ENCODE assay signal across 11 mouse cellular contexts in genomic region chr14:20165413-20165812, GRCm38 (mm10). TPM values are rescaled to one million over a fixed set of nuclear protein-coding genes. Genes with fewer than 3 reads are reported as not detected.
DNase-seq lines count a peak whose midpoint lies in the region; ATAC-seq and TF ChIP-seq lines count a peak whose summit lies in the region.
"Had no signal": no experiment of that assay in that cellular context is flagged by ENCODE, and none has a peak within 500 bp of the region (broad histone marks: within the 10 kb centered on the region; RNA-seq: fewer than 3 reads in every experiment).

No protein-coding gene starts in this region.

- no peak overlapping the region for H3K4me3 ChIP-seq in midbrain, embryonic 13.5 days (replicated peaks)
- H3K4me3 ChIP-seq in midbrain, embryonic 11.5 days (ENCODE audit: low read depth, low read length), result no peak overlapping the region
- H3K4me3 ChIP-seq in small intestine, adult 2 months (ENCODE audit: low read depth, low read length), result no peak overlapping the region
- H3K4me3 ChIP-seq: embryonic facial prominence, embryonic 13.5 days had no signal

- H3K36me3 ChIP-seq in midbrain, embryonic 13.5 days, result no peaks in the 10 kb centered on the region
- H3K36me3 ChIP-seq in midbrain, embryonic 11.5 days (ENCODE audit: control insufficient read depth, insufficient read depth, low read length), result no peaks in the 10 kb centered on the region
- H3K36me3 ChIP-seq in small intestine, adult 2 months (ENCODE audit: control insufficient read depth, insufficient read depth, low read length), result peaks cover 19% of the 10 kb centered on the region
- H3K36me3 ChIP-seq: embryonic facial prominence, embryonic 13.5 days had no signal

- no peaks in the 10 kb centered on the region for H3K27me3 ChIP-seq in midbrain, embryonic 13.5 days
- H3K27me3 ChIP-seq in midbrain, embryonic 11.5 days (ENCODE audit: control insufficient read depth, insufficient read depth, low read length), result no peaks in the 10 kb centered on the region
- H3K27me3 ChIP-seq in small intestine, adult 2 months (ENCODE audit: control insufficient read depth, insufficient read depth, low read length), result no peaks in the 10 kb centered on the region
- H3K27me3 ChIP-seq: embryonic facial prominence, embryonic 13.5 days had no signal

- H3K27ac ChIP-seq in midbrain, embryonic 13.5 days, result no peak overlapping the region
- no peak overlapping the region for H3K27ac ChIP-seq in midbrain, embryonic 11.5 days (ENCODE audit: low read depth, low read length)
- peak overlapping the region; percentile 95 for H3K27ac ChIP-seq in small intestine, adult 2 months (ENCODE audit: insufficient read depth, low read depth, low read length)
- H3K27ac ChIP-seq: embryonic facial prominence, embryonic 13.5 days had no signal

- intact Hi-C loops in heart, postnatal 14 days (cut with DNase I), result no loop called here

- no peak overlapping the region for H3K4me2 ChIP-seq in midbrain, embryonic 13.5 days (replicated peaks)
- H3K4me2 ChIP-seq in midbrain, embryonic 11.5 days, result no peak overlapping the region
- H3K4me2 ChIP-seq: embryonic facial prominence, embryonic 13.5 days had no signal

- WGBS in midbrain, embryonic 13.5 days, result 86% methylated on average over 1 of the region's 1 CpGs
- WGBS in midbrain, embryonic 11.5 days, result 100% methylated on average over 1 of the region's 1 CpGs
- WGBS in small intestine, adult 2 months, result 23% methylated on average over 1 of the region's 1 CpGs

- no peak for TF ChIP-seq POLR2A in small intestine, adult 2 months (IDR thresholded peaks at IDR 0.05; ENCODE audit: low read depth, low read length)

- H3K9ac ChIP-seq in midbrain, embryonic 13.5 days (replicated peaks), result no peak overlapping the region
- H3K9ac ChIP-seq in midbrain, embryonic 11.5 days (ENCODE audit: low read length), result no peak overlapping the region
- H3K9ac ChIP-seq: embryonic facial prominence, embryonic 13.5 days had no signal

- peaks cover 9% of the 10 kb centered on the region; the same call in 1 of the 2 replicates for H3K4me1 ChIP-seq in midbrain, embryonic 13.5 days (replicated peaks)
- no peaks in the 10 kb centered on the region for H3K4me1 ChIP-seq in midbrain, embryonic 11.5 days (ENCODE audit: control insufficient read depth, insufficient read depth, low read length)
- peaks cover 74% of the 10 kb centered on the region for H3K4me1 ChIP-seq in small intestine, adult 2 months (ENCODE audit: control insufficient read depth, insufficient read depth, insufficient read length, low read length)

- no peak for TF ChIP-seq CTCF in small intestine, adult 2 months (IDR thresholded peaks at IDR 0.05; ENCODE audit: extremely low read depth, insufficient read length, insufficient replicate concordance, low read depth, low read length)

- no peak for DNase-seq in midbrain, embryonic 11.5 days (ENCODE audit: low spot score, missing footprints)
- DNase-seq in heart, postnatal 14 days, result peak; percentile 9 to 59
- peak; percentile 78 to 87 for DNase-seq in kidney, postnatal 36 days
- DNase-seq in spleen, postnatal 4 days (ENCODE audit: low spot score in 2 of 2), result no peak
- no peak for DNase-seq in layer of hippocampus, postnatal 10 days (ENCODE audit: low spot score in 2 of 2)
- no peak for DNase-seq in B cell, adult 2 months
- DNase-seq: right cerebral cortex, adult 18-20 months had no signal

- ATAC-seq in midbrain, embryonic 13.5 days, result 0 out of 2 replicates have a peak, but pooled peaks have one; percentile 25
- no peak for ATAC-seq in midbrain, embryonic 11.5 days (ENCODE audit: low FRiP score)

- H3K9me3 ChIP-seq in midbrain, embryonic 13.5 days, result no peaks in the 10 kb centered on the region
- no peaks in the 10 kb centered on the region for H3K9me3 ChIP-seq in midbrain, embryonic 11.5 days (ENCODE audit: control insufficient read depth, low read length)
- H3K9me3 ChIP-seq: embryonic facial prominence, embryonic 13.5 days; G1E had no signal

RNA-seq across cellular contexts. Expression of gene Kcnk5, which starts 16.2 kb away (rescaled TPM):
- 2.0 and 2.7 TPM in 2 replicates for polyA plus RNA-seq in midbrain, embryonic 13.5 days (2015; fragmentation: Nextera tagmentation; extraction: Ambion mirVana)
- polyA plus RNA-seq in midbrain, embryonic 11.5 days (2014; fragmentation: Nextera tagmentation; extraction: Ambion mirVana), result 4.5 and 6.6 TPM in 2 replicates
- total RNA-seq in heart, postnatal 14 days (2021), result under 1 TPM; 0.88 to 0.98 TPM
- 13.9 and 48.0 TPM in 2 replicates for polyA plus RNA-seq in small intestine, adult 2 months (2012; rRNA removed)
- under 1 TPM; 0.21 to 0.33 TPM for total RNA-seq in layer of hippocampus, postnatal 10 days (2021)

RNA-seq across cellular contexts. Expression of gene Saysd1, which starts 27.1 kb away (rescaled TPM):
- 14.8 and 15.1 TPM in 2 replicates for polyA plus RNA-seq in midbrain, embryonic 13.5 days (2015; fragmentation: Nextera tagmentation; extraction: Ambion mirVana)
- polyA plus RNA-seq in midbrain, embryonic 11.5 days (2014; fragmentation: Nextera tagmentation; extraction: Ambion mirVana), result 11.3 and 12.6 TPM in 2 replicates
- 1 to 10 TPM; 2.3 to 2.5 TPM for total RNA-seq in heart, postnatal 14 days (2021)
- 5.7 and 8.3 TPM in 2 replicates for polyA plus RNA-seq in small intestine, adult 2 months (2012; rRNA removed)
- 1 to 10 TPM; 4.8 to 5.0 TPM for total RNA-seq in layer of hippocampus, postnatal 10 days (2021)

Comparison
In these comparisons a context has a peak if more than half of its experiments do, and no peak if none do; other contexts are left out.
1. DNase-seq: peak in heart, postnatal 14 days (2 of 2) and kidney, postnatal 36 days (2 of 2); none in midbrain, embryonic 11.5 days (single experiment), spleen, postnatal 4 days (0 of 2), layer of hippocampus, postnatal 10 days (0 of 2) and B cell, adult 2 months (0 of 2).